Mouse (Mus musculus) forebrain, embryonic 16.5 days (tissue): ENCODE results near the gene Rnf20. TPM values are rescaled to one million over a fixed set of nuclear protein-coding genes. Genes with fewer than 3 reads are reported as not detected.

Experiments used
- ATAC-seq: fragments of 200-750 bp; cut with Nextera tagmentation; 2 replicates; pipeline ENCODE4 v1.8.0; 2017; ENCODE audit warnings: mild to moderate bottlenecking, moderate library complexity
- H3K27ac ChIP-seq: fragments of 300-500 bp; sonication (generic); 2 replicates; pipeline ENCODE4 v1.5.1; 2014; ENCODE audit warnings: low read length, control low read depth
- H3K27me3 ChIP-seq: fragments of 300-500 bp; sonication (generic); replicated peaks from 2 replicates; pipeline ENCODE4 v1.6.1; 2014; ENCODE audit warnings: low read length; ENCODE audit not compliant: control insufficient read depth, insufficient read depth
- H3K36me3 ChIP-seq: fragments of 300-500 bp; sonication (generic); 2 replicates; pipeline ENCODE4 v1.6.1; 2014; ENCODE audit not compliant: control insufficient read depth, insufficient read depth
- H3K4me1 ChIP-seq: fragments of 300-500 bp; sonication (generic); replicated peaks from 2 replicates; pipeline ENCODE4 v1.6.1; 2014; ENCODE audit warnings: low read length; ENCODE audit not compliant: control insufficient read depth, insufficient read depth
- H3K4me2 ChIP-seq: fragments of 300-500 bp; sonication (generic); 2 replicates; pipeline ENCODE4 v1.6.1; 2014; ENCODE audit warnings: mild to moderate bottlenecking, low read length, control low read depth
- H3K4me3 ChIP-seq: fragments of 300-500 bp; sonication (generic); replicated peaks from 2 replicates; pipeline ENCODE4 v1.5.1; 2014; ENCODE audit warnings: mild to moderate bottlenecking, low read length, control low read depth
- H3K9ac ChIP-seq: fragments of 300-500 bp; sonication (generic); replicated peaks from 2 replicates; pipeline ENCODE4 v1.6.1; 2014; ENCODE audit warnings: low read depth, low read length, control low read depth
- H3K9me3 ChIP-seq: fragments of 300-500 bp; sonication (generic); 2 replicates; pipeline ENCODE4 v1.6.1; 2016; ENCODE audit warnings: low read length; ENCODE audit not compliant: control insufficient read depth
- WGBS: fragments of 180-500 bp; shearing (Covaris S2); extraction: QIAGEN DNeasy Blood & Tissue Kit; methylation state at CpG from one replicate; pipeline ENCODE4 v1.1.7; 2014; 5-methylcytosine and 5-hydroxymethylcytosine counted together
- polyA plus RNA-seq: library from polyadenylated mRNA; unstranded; fragments of >200 nt; fragmentation: Nextera tagmentation; extraction: Ambion mirVana; gene quantifications from 2 replicates; pipeline ENCODE4 v1.2.1, GENCODE M21; 2015

Gene Rnf20
- polyA plus RNA-seq: 57.9 and 61.5 TPM in 2 replicates

GRCm38 (mm10) chr4:49631319-49632138, at the start of gene Rnf20:
Gene Rnf20 (plus strand): TSS chr4:49632006.
- peak; percentile 98 for ATAC-seq
- Histone ChIP-seq H3K36me3 (peaks cover 16% of the 10 kb centered on the region), H3K27ac (peak within 1 kb of the TSS; percentile 86), H3K9ac (peak within 1 kb of the TSS; percentile 82), H3K9me3 (no peaks in the 10 kb centered on the region), H3K27me3 (no peaks in the 10 kb centered on the region), H3K4me2 (peak within 1 kb of the TSS; percentile 94), H3K4me3 (peak within 1 kb of the TSS; percentile 70), H3K4me1 (peaks cover 16% of the 10 kb centered on the region)
- WGBS: 3% methylated on average over 37 of the region's 37 CpGs

DNA sequence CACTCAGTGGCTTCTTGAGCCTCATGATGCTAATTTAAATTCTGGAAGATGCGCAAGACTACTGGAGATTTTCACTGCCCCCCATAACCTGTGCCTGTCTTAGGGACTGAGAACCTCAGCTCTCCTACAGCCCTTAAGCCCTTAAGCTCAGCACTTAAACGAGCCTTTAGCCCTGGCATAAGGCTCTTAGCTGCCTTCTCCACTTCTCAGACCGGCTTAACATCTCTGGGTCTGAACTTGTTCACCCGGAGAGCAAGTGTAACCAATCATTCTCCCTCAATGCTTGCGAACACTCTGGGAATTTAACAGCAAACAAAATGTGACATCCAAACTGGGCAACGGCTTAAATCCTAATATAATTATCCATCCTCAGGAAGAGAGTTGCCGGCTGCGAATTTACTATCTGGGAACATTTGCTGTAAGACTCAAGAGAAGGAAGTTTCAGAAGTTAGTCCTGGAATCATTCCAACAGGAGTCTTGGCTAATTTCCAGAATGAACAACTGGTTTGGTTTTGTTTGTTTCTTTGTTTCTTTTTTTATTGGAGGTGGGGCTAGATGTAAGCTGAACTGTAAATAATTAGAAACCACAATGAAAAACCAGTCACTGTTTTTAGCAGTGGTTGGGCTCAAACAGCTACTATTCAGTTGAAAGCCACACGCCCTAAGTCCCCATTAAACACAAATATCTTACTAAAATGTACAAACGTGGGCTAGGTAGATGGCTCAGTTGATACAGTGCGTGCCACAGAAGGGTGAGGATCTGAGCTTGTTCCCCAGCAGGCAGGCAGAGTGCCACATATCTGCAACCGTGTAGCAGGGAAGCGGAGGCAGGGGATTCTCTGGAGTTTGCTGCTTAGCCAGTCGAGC, 47.6 kb upstream of the Rnf20 start:
- Histone ChIP-seq H3K4me2 (no peak overlapping the region), H3K4me1 (peaks cover 14% of the 10 kb centered on the region), H3K4me3 (no peak overlapping the region), H3K9me3 (no peaks in the 10 kb centered on the region), H3K27me3 (no peaks in the 10 kb centered on the region), H3K27ac (no peak overlapping the region), H3K9ac (no peak overlapping the region; the same call in 1 of the 2 replicates), H3K36me3 (peaks cover 8% of the 10 kb centered on the region)
- 30% methylated on average over 14 of the region's 14 CpGs for WGBS
- 0 out of 2 replicates have a peak, but pooled peaks have one; percentile 27 for ATAC-seq

DNA sequence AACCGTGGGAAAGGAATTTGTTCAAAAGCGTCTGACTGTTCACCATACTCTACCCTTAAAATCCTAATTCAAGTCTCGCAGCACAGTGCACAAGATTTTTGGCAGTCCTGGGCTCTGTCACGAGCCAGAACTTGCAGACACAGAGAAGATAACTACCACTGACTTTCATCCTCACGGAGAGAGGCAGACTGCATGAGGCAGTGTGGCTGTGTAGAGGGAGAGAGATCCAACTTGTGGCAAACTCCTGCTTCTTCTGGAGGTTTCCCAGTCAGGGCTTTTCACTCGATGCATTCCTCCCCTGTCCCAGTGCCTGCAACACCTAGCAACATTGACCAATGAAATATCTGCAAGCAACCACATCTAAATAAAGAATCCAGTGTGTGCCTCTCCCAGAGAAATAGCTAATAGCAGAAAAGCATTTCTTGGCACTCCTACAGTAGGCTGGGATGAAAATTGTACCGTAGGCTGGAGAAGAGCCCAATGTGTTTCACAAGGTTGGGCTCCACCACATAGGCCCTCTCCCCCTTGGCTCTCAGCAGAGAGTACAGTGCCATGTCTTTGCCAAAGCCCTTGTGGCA, 46.2 kb upstream of the Rnf20 start:
- ATAC-seq: peak; percentile 45
- H3K4me1 ChIP-seq: peaks cover 14% of the 10 kb centered on the region

GRCm38 (mm10) chr4:49586811-49587210, 45.0 kb upstream of the Rnf20 start:
- H3K27me3 ChIP-seq: no peaks in the 10 kb centered on the region
- peaks cover 14% of the 10 kb centered on the region for H3K4me1 ChIP-seq
- no peaks in the 10 kb centered on the region for H3K9me3 ChIP-seq
- H3K4me2 ChIP-seq: no peak overlapping the region
- peaks cover 8% of the 10 kb centered on the region for H3K36me3 ChIP-seq
- no peak overlapping the region for H3K27ac ChIP-seq
- ATAC-seq: no peak
- H3K4me3 ChIP-seq: no peak overlapping the region
- 94% methylated on average over 10 of the region's 10 CpGs for WGBS
- H3K9ac ChIP-seq: no peak overlapping the region

More for the DNA sequence above, 46.2 kb upstream of the Rnf20 start:
- Histone ChIP-seq H3K36me3 (peaks cover 8% of the 10 kb centered on the region), H3K4me3 (no peak overlapping the region), H3K9me3 (no peaks in the 10 kb centered on the region), H3K9ac (no peak overlapping the region), H3K27me3 (no peaks in the 10 kb centered on the region), H3K27ac (no peak overlapping the region), H3K4me2 (no peak overlapping the region)
- WGBS: 80% methylated on average over 7 of the region's 7 CpGs

DNA sequence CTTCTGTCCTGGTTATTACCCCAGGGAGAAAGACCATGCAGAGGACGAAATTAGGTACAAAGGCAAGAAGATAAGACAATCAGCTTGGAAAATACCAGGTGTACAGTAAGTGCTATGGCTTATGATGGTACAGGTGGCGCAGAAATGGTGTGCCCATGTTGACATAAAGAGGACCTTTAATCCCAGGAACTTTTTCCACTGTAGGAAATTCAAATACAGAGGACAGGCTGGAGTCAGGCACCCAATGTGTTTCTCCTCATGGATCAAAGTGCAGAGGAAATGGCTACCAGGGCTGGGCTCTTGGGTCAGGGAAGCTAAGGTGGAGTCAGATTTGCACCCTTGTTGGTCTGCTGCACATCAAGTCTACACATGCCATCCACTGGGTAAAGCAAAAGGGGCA, 41.7 kb upstream of the Rnf20 start:
- H3K27ac ChIP-seq: no peak overlapping the region
- no peaks in the 10 kb centered on the region for H3K27me3 ChIP-seq
- peaks cover under 1% of the 10 kb centered on the region for H3K4me1 ChIP-seq
- H3K4me3 ChIP-seq: no peak overlapping the region
- H3K9me3 ChIP-seq: no peaks in the 10 kb centered on the region
- no peak overlapping the region for H3K4me2 ChIP-seq
- ATAC-seq: no peak
- peaks cover 8% of the 10 kb centered on the region for H3K36me3 ChIP-seq
- H3K9ac ChIP-seq: no peak overlapping the region
- WGBS: 87% methylated on average over 2 of the region's 2 CpGs

GRCm38 (mm10) chr4:49596846-49597182, 35.0 kb upstream of the Rnf20 start:
- Histone ChIP-seq H3K4me1 (peaks cover 5% of the 10 kb centered on the region; the same call in 1 of the 2 replicates), H3K36me3 (no peaks in the 10 kb centered on the region), H3K4me2 (peak overlapping the region; percentile 70), H3K27me3 (no peaks in the 10 kb centered on the region), H3K27ac (peak overlapping the region; percentile 89), H3K4me3 (peak overlapping the region; percentile 87), H3K9me3 (no peaks in the 10 kb centered on the region), H3K9ac (peak overlapping the region; percentile 90)
- no peak; the same call in 1 of the 2 replicates for ATAC-seq
- WGBS: 1% methylated on average over 20 of the region's 20 CpGs

DNA sequence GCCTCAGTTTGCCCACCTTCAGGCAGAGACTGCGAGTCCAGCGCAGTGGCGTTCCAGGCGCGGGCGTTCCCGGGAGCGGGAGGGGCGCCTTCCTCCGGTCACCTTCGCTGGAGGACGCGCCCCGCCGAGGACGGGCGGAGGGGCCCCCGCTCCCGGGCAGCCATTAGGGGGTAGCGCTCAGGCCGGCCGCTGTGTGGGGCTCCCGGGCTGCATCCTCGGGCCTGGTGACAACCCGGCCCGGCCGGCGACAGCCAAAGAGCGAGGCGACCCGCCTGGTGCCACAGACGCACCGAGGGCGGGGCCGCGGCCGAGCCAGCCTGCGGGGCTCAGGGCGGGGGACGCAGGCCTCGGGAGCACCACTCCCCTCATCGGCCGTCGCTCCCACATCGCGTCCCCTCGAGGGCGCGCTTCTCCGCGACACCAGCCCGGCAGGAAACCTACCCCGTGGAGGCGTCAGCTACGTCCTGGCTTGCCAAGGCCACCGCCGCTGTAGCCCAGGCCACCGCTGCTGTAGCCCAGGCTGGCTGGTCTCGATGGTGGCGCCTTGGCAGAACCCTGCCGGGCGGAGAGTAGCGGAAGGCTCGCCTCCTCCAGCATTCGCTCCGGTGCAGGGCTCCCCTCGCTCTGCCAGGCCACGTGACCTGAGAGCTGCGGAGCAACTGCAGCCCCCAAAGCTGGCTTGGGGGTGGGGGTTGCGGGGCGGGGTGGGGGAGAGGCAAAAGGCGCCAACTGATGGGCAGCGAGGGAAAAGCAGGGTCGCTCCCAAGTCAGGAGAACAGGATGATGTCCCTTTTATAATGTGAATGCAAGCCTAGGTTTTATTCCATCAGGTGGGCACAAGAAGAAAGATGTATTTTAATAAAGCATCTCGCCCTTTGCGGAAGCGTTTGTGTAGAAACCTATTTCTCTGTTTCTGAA, 34.4 kb upstream of the Rnf20 start, which contains the start of gene Tmem246:
Gene Tmem246 (minus strand): TSS at position 694 of the 918 bp plus-strand sequence.
- Histone ChIP-seq H3K27me3 (no peaks in the 10 kb centered on the region), H3K36me3 (no peaks in the 10 kb centered on the region), H3K9ac (peak within 1 kb of the TSS; percentile 90), H3K4me3 (peak within 1 kb of the TSS; percentile 87), H3K9me3 (no peaks in the 10 kb centered on the region), H3K27ac (peak within 1 kb of the TSS; percentile 89), H3K4me2 (peak within 1 kb of the TSS; percentile 70), H3K4me1 (peaks cover 5% of the 10 kb centered on the region; the same call in 1 of the 2 replicates)
- under 1% methylated on average over 73 of the region's 77 CpGs for WGBS
- peak; percentile 95 for ATAC-seq

DNA sequence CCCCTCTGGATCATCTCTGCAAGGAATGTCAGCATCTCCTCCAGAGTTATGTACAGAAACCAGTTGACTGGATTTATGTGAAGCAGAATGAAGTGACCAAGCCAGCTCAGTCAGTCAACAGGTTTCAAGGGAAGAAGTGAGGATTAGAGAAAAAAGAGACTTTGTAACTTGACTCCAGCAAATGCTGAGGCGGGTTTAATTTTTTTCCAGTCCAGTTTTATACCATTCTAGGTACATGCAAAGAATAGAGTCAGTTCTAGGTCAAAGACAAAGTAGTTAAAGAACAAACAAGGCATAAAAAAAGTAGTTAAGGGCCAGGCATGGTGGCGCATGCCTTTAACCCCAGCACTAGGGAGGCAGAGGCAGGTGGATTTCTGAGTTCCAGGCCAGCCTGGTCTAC, 28.6 kb upstream of the Rnf20 start:
- Histone ChIP-seq H3K27ac (no peak overlapping the region), H3K4me1 (peaks cover under 1% of the 10 kb centered on the region; the same call in 1 of the 2 replicates), H3K9me3 (peaks cover 2% of the 10 kb centered on the region; the same call in 1 of the 2 replicates), H3K4me2 (no peak overlapping the region), H3K4me3 (no peak overlapping the region), H3K36me3 (no peaks in the 10 kb centered on the region), H3K9ac (no peak overlapping the region), H3K27me3 (no peaks in the 10 kb centered on the region)
- ATAC-seq: no peak
- WGBS: 88% methylated on average over 2 of the region's 2 CpGs
